Mouse (Mus musculus): ENCODE results near the gene Slc26a9. TPM values are rescaled to one million over a fixed set of nuclear protein-coding genes. Genes with fewer than 3 reads are reported as not detected.
"Not testable (repeated sequence)": the region's sequence is repeated elsewhere in the genome, so short reads cannot be mapped to it uniquely, and the experiment has no call there.

Slc26a9 gene
- polyA plus RNA-seq, 1 experiment from 2014 or later: not detected

- Histone ChIP-seq H3K9ac (ENCODE audit: low read length) (no peak overlapping the region), H3K4me3 (ENCODE audit: low read depth, low read length) (no peak overlapping the region), H3K4me2 (no peak overlapping the region), H3K36me3 (ENCODE audit: control insufficient read depth, insufficient read depth, low read length) (no peaks in the 10 kb centered on the region), H3K4me1 (ENCODE audit: control insufficient read depth, insufficient read depth, low read length) (no peaks in the 10 kb centered on the region), H3K27ac (ENCODE audit: low read depth, low read length) (no peak overlapping the region), H3K27me3 (ENCODE audit: control insufficient read depth, insufficient read depth, low read length) (no peaks in the 10 kb centered on the region), H3K9me3 (ENCODE audit: control insufficient read depth, low read length) (no peaks in the 10 kb centered on the region)
- 84% methylated on average over 1 of the region's 1 CpGs for WGBS
- DNase-seq (ENCODE audit: low spot score, missing footprints) (no peak), ATAC-seq (ENCODE audit: low FRiP score) (no peak)
Measured at GRCm38 (mm10) chr1:131808986-131809385, 65.2 kb downstream of the Slc26a9 start.

GRCm38 (mm10) chr1:131809651-131810050, 65.8 kb downstream of the Slc26a9 start:
- H3K4me1 ChIP-seq (ENCODE audit: control insufficient read depth, insufficient read depth, low read length): no peaks in the 10 kb centered on the region
- H3K27me3 ChIP-seq (ENCODE audit: control insufficient read depth, insufficient read depth, low read length): no peaks in the 10 kb centered on the region
- DNase-seq (ENCODE audit: low spot score, missing footprints) (no peak), ATAC-seq (ENCODE audit: low FRiP score) (no peak)
- no peak overlapping the region for H3K9ac ChIP-seq (ENCODE audit: low read length)
- H3K4me3 ChIP-seq (ENCODE audit: low read depth, low read length): no peak overlapping the region
- H3K9me3 ChIP-seq (ENCODE audit: control insufficient read depth, low read length): no peaks in the 10 kb centered on the region
- WGBS: 64% methylated on average over 2 of the region's 2 CpGs
- H3K27ac ChIP-seq (ENCODE audit: low read depth, low read length): no peak overlapping the region
- no peaks in the 10 kb centered on the region for H3K36me3 ChIP-seq (ENCODE audit: control insufficient read depth, insufficient read depth, low read length)
- H3K4me2 ChIP-seq: no peak overlapping the region

- no peaks in the 10 kb centered on the region for H3K36me3 ChIP-seq (ENCODE audit: control insufficient read depth, insufficient read depth, low read length)
- H3K9ac ChIP-seq (ENCODE audit: low read length): no peak overlapping the region
- no peak overlapping the region for H3K4me3 ChIP-seq (ENCODE audit: low read depth, low read length)
- no peak overlapping the region for H3K27ac ChIP-seq (ENCODE audit: low read depth, low read length)
- no peaks in the 10 kb centered on the region for H3K9me3 ChIP-seq (ENCODE audit: control insufficient read depth, low read length)
- 87% methylated on average over 1 of the region's 1 CpGs for WGBS
- DNase-seq (ENCODE audit: low spot score, missing footprints): no peak
- ATAC-seq (ENCODE audit: low FRiP score): no peak
- no peaks in the 10 kb centered on the region for H3K4me1 ChIP-seq (ENCODE audit: control insufficient read depth, insufficient read depth, low read length)
- no peaks in the 10 kb centered on the region for H3K27me3 ChIP-seq (ENCODE audit: control insufficient read depth, insufficient read depth, low read length)
- no peak overlapping the region for H3K4me2 ChIP-seq
Measured at GRCm38 (mm10) chr1:131811393-131811792, 67.6 kb downstream of the Slc26a9 start.

GRCm38 (mm10) chr1:131812006-131812405, 68.2 kb downstream of the Slc26a9 start:
- DNase-seq (ENCODE audit: low spot score, missing footprints) (no peak), ATAC-seq (ENCODE audit: low FRiP score) (no peak)

DNA sequence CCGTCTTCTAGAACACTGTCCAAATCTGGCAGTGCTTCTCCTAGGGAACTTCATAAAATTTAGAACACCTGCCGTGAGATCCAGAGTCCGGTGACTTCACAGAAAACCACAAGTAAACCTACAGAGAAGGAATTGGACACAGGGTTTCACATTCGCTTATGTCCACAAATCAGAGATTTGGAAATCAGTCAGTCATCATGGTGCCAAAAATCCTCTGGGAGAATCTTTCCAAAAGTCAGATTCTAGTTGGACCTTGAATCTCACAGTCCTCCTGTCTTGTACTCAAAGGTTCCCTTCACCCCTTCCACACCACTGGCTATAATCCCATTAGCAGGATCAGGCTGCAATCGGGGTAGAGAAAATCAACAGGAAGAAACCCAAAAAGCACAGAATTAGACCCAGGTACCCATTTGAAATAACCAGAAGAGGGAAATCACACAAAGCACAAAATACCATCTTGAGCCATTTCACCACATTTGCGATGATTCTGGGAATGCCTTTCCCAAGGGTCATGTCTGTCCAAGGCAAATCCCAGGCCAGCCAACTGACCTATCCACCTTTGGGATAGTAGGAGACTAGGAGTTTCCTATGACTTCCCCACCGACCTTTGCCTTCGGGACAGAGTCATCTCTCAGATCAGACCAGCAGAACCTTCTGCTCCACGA, 68.9 kb downstream of the Slc26a9 start:
- no peak for DNase-seq (ENCODE audit: low spot score, missing footprints)
- no peak for ATAC-seq (ENCODE audit: low FRiP score)
- Histone ChIP-seq H3K4me3 (ENCODE audit: low read depth, low read length) (no peak overlapping the region), H3K27me3 (ENCODE audit: control insufficient read depth, insufficient read depth, low read length) (no peaks in the 10 kb centered on the region), H3K4me1 (ENCODE audit: control insufficient read depth, insufficient read depth, low read length) (no peaks in the 10 kb centered on the region), H3K27ac (ENCODE audit: low read depth, low read length) (no peak overlapping the region), H3K9ac (ENCODE audit: low read length) (no peak overlapping the region), H3K4me2 (no peak overlapping the region), H3K36me3 (ENCODE audit: control insufficient read depth, insufficient read depth, low read length) (no peaks in the 10 kb centered on the region), H3K9me3 (ENCODE audit: control insufficient read depth, low read length) (no peaks in the 10 kb centered on the region)
- WGBS: 82% methylated on average over 9 of the region's 9 CpGs

More at GRCm38 (mm10) chr1:131812006-131812405, 68.2 kb downstream of the Slc26a9 start:
- no peaks in the 10 kb centered on the region for H3K27me3 ChIP-seq (ENCODE audit: control insufficient read depth, insufficient read depth, low read length)
- H3K9me3 ChIP-seq (ENCODE audit: control insufficient read depth, low read length): no peaks in the 10 kb centered on the region
- H3K4me3 ChIP-seq (ENCODE audit: low read depth, low read length): no peak overlapping the region
- 92% methylated on average over 9 of the region's 9 CpGs for WGBS
- no peaks in the 10 kb centered on the region for H3K4me1 ChIP-seq (ENCODE audit: control insufficient read depth, insufficient read depth, low read length)
- H3K36me3 ChIP-seq (ENCODE audit: control insufficient read depth, insufficient read depth, low read length): no peaks in the 10 kb centered on the region
- no peak overlapping the region for H3K4me2 ChIP-seq
- no peak overlapping the region for H3K9ac ChIP-seq (ENCODE audit: low read length)
- H3K27ac ChIP-seq (ENCODE audit: low read depth, low read length): no peak overlapping the region

- Histone ChIP-seq H3K4me2 (no peak overlapping the region), H3K36me3 (ENCODE audit: control insufficient read depth, insufficient read depth, low read length) (no peaks in the 10 kb centered on the region), H3K27ac (ENCODE audit: low read depth, low read length) (no peak overlapping the region), H3K4me1 (ENCODE audit: control insufficient read depth, insufficient read depth, low read length) (no peaks in the 10 kb centered on the region), H3K9ac (ENCODE audit: low read length) (no peak overlapping the region), H3K27me3 (ENCODE audit: control insufficient read depth, insufficient read depth, low read length) (no peaks in the 10 kb centered on the region), H3K9me3 (ENCODE audit: control insufficient read depth, low read length) (no peaks in the 10 kb centered on the region), H3K4me3 (ENCODE audit: low read depth, low read length) (no peak overlapping the region)
- DNase-seq (ENCODE audit: low spot score, missing footprints): peak; percentile 57
- ATAC-seq (ENCODE audit: low FRiP score): no peak
- 90% methylated on average over 4 of the region's 4 CpGs for WGBS
Measured at GRCm38 (mm10) chr1:131813731-131814130, 69.9 kb downstream of the Slc26a9 start.

DNA sequence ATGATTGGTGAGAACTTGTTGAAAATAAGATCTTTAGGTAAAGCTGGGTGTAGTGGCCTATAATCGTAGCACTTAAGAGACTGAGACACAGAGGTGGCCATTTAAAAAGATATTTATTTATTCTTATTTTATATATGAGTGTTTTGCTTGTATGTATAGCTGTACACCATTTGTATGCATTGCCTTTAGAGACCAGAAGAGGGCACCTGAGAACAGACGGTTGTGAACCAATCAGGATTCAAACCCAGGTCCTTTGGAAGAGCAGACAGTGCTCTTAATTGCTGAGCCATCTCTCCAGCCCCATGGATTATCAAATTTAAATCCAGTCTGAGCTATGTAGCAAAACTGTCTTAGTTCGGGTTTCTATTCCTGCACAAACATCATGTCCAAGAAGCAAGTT, 70.4 kb downstream of the Slc26a9 start:
- H3K4me1 ChIP-seq (ENCODE audit: control insufficient read depth, insufficient read depth, low read length): no peaks in the 10 kb centered on the region
- no peak overlapping the region for H3K4me3 ChIP-seq (ENCODE audit: low read depth, low read length)
- H3K9me3 ChIP-seq (ENCODE audit: control insufficient read depth, low read length): no peaks in the 10 kb centered on the region
- DNase-seq (ENCODE audit: low spot score, missing footprints): no peak
- H3K27me3 ChIP-seq (ENCODE audit: control insufficient read depth, insufficient read depth, low read length): no peaks in the 10 kb centered on the region
- no peak overlapping the region for H3K9ac ChIP-seq (ENCODE audit: low read length)
- 88% methylated on average over 3 of the region's 3 CpGs for WGBS
- no peaks in the 10 kb centered on the region for H3K36me3 ChIP-seq (ENCODE audit: control insufficient read depth, insufficient read depth, low read length)
- no peak for ATAC-seq (ENCODE audit: low FRiP score)
- no peak overlapping the region for H3K27ac ChIP-seq (ENCODE audit: low read depth, low read length)
- no peak overlapping the region for H3K4me2 ChIP-seq

GRCm38 (mm10) chr1:131816886-131817285, 73.1 kb downstream of the Slc26a9 start:
- no peak for DNase-seq (ENCODE audit: low spot score, missing footprints)
- no peaks in the 10 kb centered on the region for H3K36me3 ChIP-seq (ENCODE audit: control insufficient read depth, insufficient read depth, low read length)
- H3K27ac ChIP-seq (ENCODE audit: low read depth, low read length): no peak overlapping the region
- no peak overlapping the region for H3K9ac ChIP-seq (ENCODE audit: low read length)
- H3K4me3 ChIP-seq (ENCODE audit: low read depth, low read length): no peak overlapping the region
- H3K9me3 ChIP-seq (ENCODE audit: control insufficient read depth, low read length): no peaks in the 10 kb centered on the region
- no peaks in the 10 kb centered on the region for H3K4me1 ChIP-seq (ENCODE audit: control insufficient read depth, insufficient read depth, low read length)
- ATAC-seq (ENCODE audit: low FRiP score): no peak
- 85% methylated on average over 6 of the region's 6 CpGs for WGBS
- no peaks in the 10 kb centered on the region for H3K27me3 ChIP-seq (ENCODE audit: control insufficient read depth, insufficient read depth, low read length)
- no peak overlapping the region for H3K4me2 ChIP-seq

GRCm38 (mm10) chr1:131820353-131820752, 76.5 kb downstream of the Slc26a9 start:
- H3K4me2 ChIP-seq; H3K36me3 ChIP-seq (ENCODE audit: control insufficient read depth, insufficient read depth, low read length); ATAC-seq (ENCODE audit: low FRiP score); H3K9me3 ChIP-seq (ENCODE audit: control insufficient read depth, low read length); DNase-seq (ENCODE audit: low spot score, missing footprints); H3K27ac ChIP-seq (ENCODE audit: low read depth, low read length); H3K9ac ChIP-seq (ENCODE audit: low read length); H3K27me3 ChIP-seq (ENCODE audit: control insufficient read depth, insufficient read depth, low read length); H3K4me1 ChIP-seq (ENCODE audit: control insufficient read depth, insufficient read depth, low read length); H3K4me3 ChIP-seq (ENCODE audit: low read depth, low read length): not testable (repeated sequence)
- 74% methylated on average over 8 of the region's 9 CpGs for WGBS
